Mouse (Mus musculus): ENCODE measurements around the gene Slitrk4. TPM values are rescaled to one million over a fixed set of nuclear protein-coding genes. Genes with fewer than 3 reads are reported as not detected.

Slitrk4 gene
- not detected for polyA plus RNA-seq (2017; shearing (Covaris generic))

DNA sequence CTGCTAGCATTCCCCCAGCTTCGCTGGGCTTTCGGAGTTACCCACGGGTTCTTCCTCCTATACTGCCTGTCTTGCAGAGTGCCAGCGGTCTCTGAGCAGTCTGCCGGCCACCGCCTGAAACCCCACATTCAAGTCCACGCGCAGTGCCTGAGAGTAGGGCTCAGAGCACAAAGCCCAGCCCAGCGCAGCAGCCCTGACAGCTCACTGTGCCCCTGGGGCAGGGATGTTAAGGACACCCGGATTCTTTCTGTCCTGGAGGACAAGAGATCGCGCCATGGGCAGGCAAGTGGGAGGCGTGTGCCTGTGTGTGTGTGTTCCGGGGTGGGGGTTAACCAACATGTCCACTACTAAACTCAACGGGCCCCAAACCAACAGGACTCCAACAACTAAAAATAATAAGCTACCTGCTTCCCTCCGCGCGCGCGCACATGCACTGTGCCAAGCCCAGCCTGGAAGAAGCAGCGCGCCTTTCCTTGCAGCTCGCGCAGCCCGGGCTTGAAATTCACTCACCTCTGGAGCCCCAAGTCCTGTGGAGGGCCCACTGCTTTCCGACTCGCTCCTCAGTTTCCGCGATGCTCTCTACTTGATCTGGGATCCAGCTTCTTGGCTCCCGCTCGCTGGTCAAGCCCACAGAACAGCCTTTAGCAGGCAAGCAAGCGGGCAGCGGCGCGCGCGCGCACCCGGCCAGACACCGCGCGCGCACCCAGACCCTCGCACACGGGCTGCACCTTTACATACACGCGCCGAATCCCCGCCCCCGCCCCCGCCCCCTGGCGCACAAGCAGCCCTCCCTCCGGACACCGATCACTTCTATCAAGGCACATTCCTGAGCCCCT is at the start of gene Slitrk4:
Slitrk4 (minus strand) TSS at position 707 of the 836 bp plus-strand sequence.

Other genes with a start within 250 kb of the Slitrk4 start
- gene Gm6760, start 124.8 kb downstream of the Slitrk4 start, polyA plus RNA-seq (2017; shearing (Covaris generic)) = not detected
- not detected for gene 3830417A13Rik, start 103.4 kb downstream of the Slitrk4 start, polyA plus RNA-seq (2017; shearing (Covaris generic))

All from effector memory CD4-positive, alpha-beta T cell, adult 5 months (primary cell).